Mouse (Mus musculus) spleen, adult 2 months (tissue): ENCODE results near the gene Mpv17l.

Experiments
- CTCF ChIP-seq: fragments of 200-500 bp; IDR thresholded peaks from 2 replicates; pipeline ENCODE4 v1.5.1; 2011; ENCODE audit warnings: mild to moderate bottlenecking, inconsistent platforms; ENCODE audit not compliant: insufficient read depth, insufficient read length, insufficient replicate concordance; ENCODE audit errors: extremely low read depth
- POLR2A ChIP-seq: fragments of 200-500 bp; IDR thresholded peaks from 2 replicates; pipeline ENCODE4 v1.6.1; 2011; ENCODE audit warnings: low read depth, low read length, inconsistent platforms

- TF ChIP-seq POLR2A (no peak), CTCF (no peak)
These were observed 38.0 kb downstream of the Mpv17l start for GRCm38 (mm10) chr16:13940847-13941395.
